Mouse (Mus musculus) skeletal muscle tissue, postnatal 0 days (tissue): ENCODE data around the gene Olfr1256. TPM values are rescaled to one million over a fixed set of nuclear protein-coding genes. Genes with fewer than 3 reads are reported as not detected.

Experiments
- polyA plus RNA-seq: library from polyadenylated mRNA; unstranded; fragments of >200 nt; fragmentation: Nextera tagmentation; extraction: Ambion mirVana; gene quantifications from 2 replicates; pipeline ENCODE4 v1.2.1, GENCODE M21; 2015

Gene Olfr1256
- polyA plus RNA-seq, result not detected in 2 replicates

DNA sequence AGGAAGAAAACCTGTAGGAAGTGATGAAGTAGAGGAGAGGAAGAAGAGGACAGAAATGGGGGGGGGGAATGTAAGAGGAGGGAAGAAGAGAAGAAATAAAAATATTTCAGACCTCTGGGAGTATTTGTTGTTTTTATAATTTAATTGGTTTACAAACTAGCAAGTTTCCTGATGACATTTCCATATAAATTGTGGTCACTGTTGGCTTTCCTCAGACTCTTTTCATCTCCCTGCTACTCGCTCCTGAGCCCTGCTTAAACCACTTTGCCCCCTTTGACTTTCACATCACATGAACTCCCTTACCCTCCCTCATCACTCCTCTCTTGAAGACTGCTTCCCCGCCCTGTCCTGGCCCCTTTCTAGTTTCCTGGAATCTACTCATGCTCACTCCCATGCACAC lies at the start of gene Olfr1256:
Gene Olfr1256, minus strand, starts transcription at position 101 of the 400 bp plus-strand sequence.

DNA sequence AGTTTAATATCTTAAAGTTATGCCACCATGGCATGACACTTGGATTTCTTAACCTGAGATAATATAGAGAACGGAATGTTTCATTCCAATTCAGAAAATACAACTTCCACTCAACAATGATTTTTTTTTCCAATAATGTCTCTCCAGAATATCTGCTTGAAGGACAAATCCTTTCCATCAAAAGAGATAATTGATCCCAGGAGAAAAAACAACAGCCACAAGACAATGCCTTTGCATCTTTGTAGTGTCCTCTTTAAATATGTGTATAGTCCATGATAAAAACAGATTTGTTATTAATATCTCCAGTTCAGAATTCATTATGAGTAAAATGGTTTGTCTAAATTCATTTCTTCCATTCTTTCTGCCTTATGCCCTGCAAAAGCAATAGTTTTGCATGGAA lies 36.8 kb upstream of the Olfr1256 start, which contains the start of gene Olfr1257:
Gene Olfr1257, plus strand, starts transcription at position 301 of the 400 bp plus-strand sequence.

DNA sequence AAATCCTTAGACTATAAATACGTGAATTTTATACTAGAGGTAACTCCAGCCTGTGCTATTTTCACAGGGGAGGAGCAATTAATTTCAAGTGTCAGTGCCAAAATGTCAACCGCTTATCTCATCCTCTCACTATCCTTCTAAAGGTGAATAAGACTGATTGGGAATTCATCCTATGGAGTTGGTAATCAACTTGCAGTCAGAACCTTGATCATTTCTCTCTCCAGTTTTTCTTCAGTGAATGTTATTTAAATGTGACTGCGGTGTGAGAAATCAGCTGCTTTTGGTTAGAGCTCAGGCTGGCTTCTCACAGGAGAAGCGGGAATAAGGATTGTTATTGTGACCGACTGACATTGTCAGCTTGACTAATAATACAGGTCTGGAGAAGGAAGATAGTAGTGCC lies 6.8 kb upstream of the Olfr1256 start, which contains the start of gene Olfr48:
Gene Olfr48, minus strand, starts transcription at position 101 of the 400 bp plus-strand sequence.

DNA sequence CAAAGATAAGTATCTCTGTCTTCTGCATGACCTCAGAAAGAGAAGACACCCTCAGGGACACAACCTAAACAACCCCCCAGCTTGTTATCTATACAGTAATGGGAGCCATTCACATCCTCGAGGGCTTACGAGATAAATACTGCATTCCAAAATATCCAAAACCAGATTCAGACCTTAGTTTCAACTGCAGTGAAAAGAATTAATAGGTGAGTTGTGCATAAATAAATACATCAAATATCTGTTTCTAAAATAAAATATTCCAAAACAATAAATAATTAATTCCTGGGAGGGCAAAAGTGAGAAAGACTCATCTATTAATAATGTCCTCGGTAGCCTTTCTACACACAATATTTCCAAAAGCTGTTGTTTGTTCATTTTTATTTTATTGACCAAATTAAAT lies 29.6 kb downstream of the Olfr1256 start, which contains the start of gene Olfr1255:
Gene Olfr1255, plus strand, starts transcription at position 301 of the 400 bp plus-strand sequence.

DNA sequence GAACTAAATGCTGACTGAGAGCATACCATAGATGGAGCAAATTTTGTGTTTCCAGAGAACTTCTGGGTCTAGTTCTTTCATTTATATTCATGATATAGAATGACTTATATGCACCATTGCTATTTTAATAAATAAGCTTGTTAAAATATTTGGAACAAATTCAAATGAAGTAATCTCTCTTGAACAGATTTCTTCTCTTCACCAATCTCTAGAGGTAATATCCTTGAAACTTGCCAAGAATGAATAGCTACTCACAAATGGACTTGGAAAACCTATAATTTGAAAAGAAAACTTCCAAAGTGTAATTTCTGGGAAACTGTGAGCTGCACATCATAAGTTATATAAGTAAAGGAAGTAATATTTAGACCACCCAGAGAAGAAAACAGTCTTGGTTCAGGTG lies 47.8 kb downstream of the Olfr1256 start, which contains the start of gene Olfr1254:
Gene Olfr1254, minus strand, starts transcription at position 101 of the 400 bp plus-strand sequence.

Other genes with a start within 250 kb of the Olfr1256 start
- not detected in 2 replicates for gene Olfr1246, start 248.4 kb downstream of the Olfr1256 start, polyA plus RNA-seq
- gene Olfr1247, start 227.4 kb downstream of the Olfr1256 start, polyA plus RNA-seq, result not detected in 2 replicates
- not detected in 2 replicates for gene Olfr1248, start 223.3 kb downstream of the Olfr1256 start, polyA plus RNA-seq
- gene Olfr1249, start 206.6 kb downstream of the Olfr1256 start, polyA plus RNA-seq, result not detected in 2 replicates
- not detected in 2 replicates for gene Olfr1250, start 180.1 kb downstream of the Olfr1256 start, polyA plus RNA-seq
- not detected in 2 replicates for gene Olfr1251, start 169.6 kb downstream of the Olfr1256 start, polyA plus RNA-seq
- not detected in 2 replicates for gene Olfr1252, start 116.5 kb downstream of the Olfr1256 start, polyA plus RNA-seq
- gene Olfr1253, start 84.5 kb downstream of the Olfr1256 start, polyA plus RNA-seq, result not detected in 2 replicates
- gene Olfr1254, start 47.9 kb downstream of the Olfr1256 start, polyA plus RNA-seq, result not detected in 2 replicates
- gene Olfr1255, start 29.5 kb downstream of the Olfr1256 start, polyA plus RNA-seq, result not detected in 2 replicates
- not detected in 2 replicates for gene Olfr48, start 6.7 kb upstream of the Olfr1256 start, polyA plus RNA-seq
- not detected in 2 replicates for gene Olfr1257, start 36.9 kb upstream of the Olfr1256 start, polyA plus RNA-seq
- not detected in 2 replicates for gene Olfr1258, start 85.8 kb upstream of the Olfr1256 start, polyA plus RNA-seq
- not detected in 2 replicates for gene Olfr1259, start 107.1 kb upstream of the Olfr1256 start, polyA plus RNA-seq
- not detected in 2 replicates for gene Olfr1260, start 132.8 kb upstream of the Olfr1256 start, polyA plus RNA-seq
- gene Olfr1261, start 149.7 kb upstream of the Olfr1256 start, polyA plus RNA-seq, result not detected in 2 replicates
- not detected in 2 replicates for gene Olfr1262, start 158.6 kb upstream of the Olfr1256 start, polyA plus RNA-seq
- gene Olfr1263, start 170.6 kb upstream of the Olfr1256 start, polyA plus RNA-seq, result not detected in 2 replicates
- not detected in 2 replicates for gene Olfr1264, start 184.0 kb upstream of the Olfr1256 start, polyA plus RNA-seq
- gene Olfr1265, start 193.8 kb upstream of the Olfr1256 start, polyA plus RNA-seq, result not detected in 2 replicates
- gene Olfr140, start 222.0 kb upstream of the Olfr1256 start, polyA plus RNA-seq, result not detected in 2 replicates